Mouse (Mus musculus) heart, postnatal 4 days (tissue): ENCODE results near the gene Etfbkmt. TPM values are rescaled to one million over a fixed set of nuclear protein-coding genes. Genes with fewer than 3 reads are reported as not detected.
"Not testable (repeated sequence)": the region's sequence is repeated elsewhere in the genome, so short reads cannot be mapped to it uniquely, and the experiment has no call there.

Source experiments
- DNase-seq: peaks from one replicate; pipeline ENCODE4 v3.0.0; 2021
- total RNA-seq, 2 experiments: library from RNA; stranded (reverse); gene quantifications; 2 replicates each; pipeline ENCODE4 v1.2.3; 2021

The Etfbkmt gene
- total RNA-seq, 2 experiments from 2014 or later: 12.2 to 15.7 TPM

- DNase-seq: no peak
These were observed 47.7 kb downstream of the Etfbkmt start for GRCm38 (mm10) chr6:149187371-149187770.

- DNase-seq: peak; percentile 97
These were observed 48.6 kb downstream of the Etfbkmt start, which contains the start of gene Amn1 for GRCm38 (mm10) chr6:149188041-149188924. Gene Amn1 (minus strand): TSS chr6:149188712.

- no peak for DNase-seq
These were observed 49.2 kb downstream of the Etfbkmt start for GRCm38 (mm10) chr6:149188925-149189257.

- DNase-seq: no peak
These were observed 49.8 kb downstream of the Etfbkmt start for GRCm38 (mm10) chr6:149189340-149189922.

- not testable (repeated sequence) for DNase-seq
These were observed 52.3 kb downstream of the Etfbkmt start for GRCm38 (mm10) chr6:149191951-149192350.

- no peak for DNase-seq
These were observed 53.7 kb downstream of the Etfbkmt start for GRCm38 (mm10) chr6:149193276-149193905.

GRCm38 (mm10) chr6:149197116-149197515, 57.5 kb downstream of the Etfbkmt start:
- DNase-seq: no peak

GRCm38 (mm10) chr6:149198572-149198971, 58.9 kb downstream of the Etfbkmt start:
- no peak for DNase-seq

Other genes starting within 250 kb of the Etfbkmt start
- 10 to 100 TPM in 1 of 2 experiments, 1 to 10 TPM in 1; 9.7 to 11.1 TPM for gene Caprin2, start 243.6 kb upstream of the Etfbkmt start, total RNA-seq
- 10 to 100 TPM; 21.8 to 21.9 TPM for gene Sinhcaf, start 193.4 kb upstream of the Etfbkmt start, total RNA-seq
- 10 to 100 TPM; 37.9 to 41.0 TPM for gene Dennd5b, start 38.2 kb upstream of the Etfbkmt start, total RNA-seq
- not detected for gene Gm10203, start 9.7 kb upstream of the Etfbkmt start, total RNA-seq
- 10 to 100 TPM; 21.0 to 25.7 TPM for gene Amn1, start 48.9 kb downstream of the Etfbkmt start, total RNA-seq
- gene Resf1, start 169.6 kb downstream of the Etfbkmt start, total RNA-seq: 10 to 100 TPM; 20.9 to 24.8 TPM